Mouse (Mus musculus) embryonic facial prominence, embryonic 15.5 days (tissue): ENCODE results near the gene Nabp1. TPM values are rescaled to one million over a fixed set of nuclear protein-coding genes. Genes with fewer than 3 reads are reported as not detected.

ENCODE experiments used
- ATAC-seq: fragments of 200-750 bp; cut with Nextera tagmentation; 2 replicates; pipeline ENCODE4 v1.8.0; 2017; ENCODE audit warnings: low read depth, moderate TSS enrichment; ENCODE audit not compliant: insufficient number of reproducible peaks, low FRiP score, low TSS enrichment
- H3K27ac ChIP-seq: fragments of 300-500 bp; sonication (generic); replicated peaks from 2 replicates; pipeline ENCODE4 v1.5.1; 2015; ENCODE audit warnings: mild to moderate bottlenecking, inconsistent platforms
- H3K27me3 ChIP-seq: fragments of 300-500 bp; sonication (generic); 2 replicates; pipeline ENCODE4 v1.6.1; 2015; ENCODE audit warnings: inconsistent platforms
- H3K36me3 ChIP-seq: fragments of 300-500 bp; sonication (generic); 2 replicates; pipeline ENCODE4 v1.6.1; 2015; ENCODE audit warnings: mild to moderate bottlenecking, inconsistent platforms
- H3K4me1 ChIP-seq: fragments of 300-500 bp; sonication (generic); 2 replicates; pipeline ENCODE4 v1.6.1; 2015; ENCODE audit warnings: inconsistent platforms
- H3K4me2 ChIP-seq: fragments of 300-500 bp; sonication (generic); replicated peaks from 2 replicates; pipeline ENCODE4 v1.6.1; 2015; ENCODE audit warnings: mild to moderate bottlenecking, inconsistent platforms
- H3K4me3 ChIP-seq: fragments of 300-500 bp; sonication (generic); replicated peaks from 2 replicates; pipeline ENCODE4 v1.5.1; 2015; ENCODE audit warnings: mild to moderate bottlenecking, inconsistent platforms
- H3K9ac ChIP-seq: fragments of 300-500 bp; sonication (generic); 2 replicates; pipeline ENCODE4 v1.6.1; 2015; ENCODE audit warnings: inconsistent platforms
- H3K9me3 ChIP-seq: fragments of 300-500 bp; sonication (generic); replicated peaks from 2 replicates; pipeline ENCODE4 v1.6.1; 2016; ENCODE audit warnings: inconsistent platforms
- WGBS: fragments of 180-500 bp; shearing (Covaris S2); methylation state at CpG from one replicate; pipeline ENCODE4 v1.1.7; 2015; 5-methylcytosine and 5-hydroxymethylcytosine counted together
- polyA plus RNA-seq: library from polyadenylated mRNA; unstranded; fragments of >200 nt; fragmentation: Nextera tagmentation; extraction: Ambion mirVana; gene quantifications from 2 replicates; pipeline ENCODE4 v1.2.1, GENCODE M21; 2015

Nabp1 gene
- polyA plus RNA-seq, 1 experiment from 2014 or later, result 7.8 TPM

DNA sequence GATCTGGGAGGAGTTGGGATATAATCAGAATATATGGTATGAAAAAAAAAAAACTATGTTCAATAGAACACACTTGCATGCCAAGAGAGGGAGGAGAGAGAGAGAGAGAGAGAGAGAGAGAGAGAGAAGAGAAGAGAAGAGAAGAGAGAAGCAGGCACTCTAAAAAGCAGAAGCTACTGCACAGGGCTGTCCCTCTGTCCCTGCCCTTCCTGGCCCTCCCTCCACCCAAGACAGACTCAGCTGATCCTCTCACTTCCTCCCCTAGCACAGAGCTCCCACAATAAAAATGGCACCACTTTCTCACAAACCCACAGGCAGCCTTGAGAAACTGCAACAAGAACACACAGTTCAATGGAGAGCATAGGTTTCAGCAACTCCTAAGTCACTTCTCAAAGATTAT is 2.2 kb upstream of the Nabp1 start:
- Histone ChIP-seq H3K36me3 (no peaks in the 10 kb centered on the region), H3K4me3 (no peak overlapping the region), H3K4me1 (0 out of 2 replicates have a peak, but pooled peaks cover 5% of the 10 kb centered on the region), H3K27me3 (no peaks in the 10 kb centered on the region), H3K4me2 (no peak overlapping the region), H3K27ac (no peak overlapping the region), H3K9me3 (no peaks in the 10 kb centered on the region), H3K9ac (no peak overlapping the region)
- no peak for ATAC-seq

DNA sequence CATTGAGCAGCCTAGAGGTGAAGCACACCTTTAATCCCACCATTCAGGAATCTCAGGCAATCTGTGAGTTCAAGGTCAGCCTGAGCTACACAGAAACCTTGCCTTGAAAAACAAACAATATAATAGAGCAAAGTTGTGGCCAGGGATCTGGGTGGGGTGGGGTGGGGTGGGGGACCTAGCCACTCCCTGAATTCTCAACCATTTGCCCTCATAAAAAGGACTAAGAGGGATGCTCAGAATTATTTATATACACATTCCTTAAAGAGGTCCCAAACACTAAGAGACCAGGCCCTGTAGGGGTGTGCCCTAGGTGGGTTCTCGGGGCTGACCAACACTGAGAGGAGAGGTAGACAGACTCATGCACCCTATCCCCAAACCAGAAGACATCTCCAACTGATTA is 1.5 kb upstream of the Nabp1 start:
- Histone ChIP-seq H3K4me3 (no peak overlapping the region), H3K9ac (no peak overlapping the region), H3K9me3 (no peaks in the 10 kb centered on the region), H3K27me3 (no peaks in the 10 kb centered on the region), H3K36me3 (no peaks in the 10 kb centered on the region), H3K4me2 (no peak overlapping the region), H3K27ac (no peak overlapping the region), H3K4me1 (0 out of 2 replicates have a peak, but pooled peaks cover 5% of the 10 kb centered on the region)
- 93% methylated on average over 1 of the region's 1 CpGs for WGBS
- no peak for ATAC-seq

DNA sequence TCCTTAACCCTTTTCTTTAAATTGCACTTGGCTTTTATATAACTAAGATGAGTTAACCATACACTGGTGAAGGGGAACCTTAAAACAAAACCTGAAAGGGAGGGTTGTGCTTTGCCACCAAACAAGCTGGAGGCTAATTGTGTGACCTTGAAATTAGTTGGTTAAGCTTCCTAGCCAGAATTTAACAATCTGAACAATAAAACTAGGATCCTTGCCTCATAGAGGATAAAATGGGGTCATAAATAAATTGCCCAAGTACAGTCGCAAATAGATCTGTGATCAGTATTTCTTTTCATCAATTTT is 753 bp upstream of the Nabp1 start:
- H3K36me3 ChIP-seq, result no peaks in the 10 kb centered on the region
- no peaks in the 10 kb centered on the region for H3K27me3 ChIP-seq
- no peaks in the 10 kb centered on the region for H3K9me3 ChIP-seq
- WGBS, result 78% methylated on average over 1 of the region's 1 CpGs
- peak overlapping the region; percentile 67 for H3K4me3 ChIP-seq
- H3K27ac ChIP-seq, result no peak overlapping the region
- no peak for ATAC-seq
- H3K9ac ChIP-seq, result no peak overlapping the region
- H3K4me2 ChIP-seq, result peak overlapping the region; percentile 50
- H3K4me1 ChIP-seq, result 0 out of 2 replicates have a peak, but pooled peaks cover 5% of the 10 kb centered on the region

DNA sequence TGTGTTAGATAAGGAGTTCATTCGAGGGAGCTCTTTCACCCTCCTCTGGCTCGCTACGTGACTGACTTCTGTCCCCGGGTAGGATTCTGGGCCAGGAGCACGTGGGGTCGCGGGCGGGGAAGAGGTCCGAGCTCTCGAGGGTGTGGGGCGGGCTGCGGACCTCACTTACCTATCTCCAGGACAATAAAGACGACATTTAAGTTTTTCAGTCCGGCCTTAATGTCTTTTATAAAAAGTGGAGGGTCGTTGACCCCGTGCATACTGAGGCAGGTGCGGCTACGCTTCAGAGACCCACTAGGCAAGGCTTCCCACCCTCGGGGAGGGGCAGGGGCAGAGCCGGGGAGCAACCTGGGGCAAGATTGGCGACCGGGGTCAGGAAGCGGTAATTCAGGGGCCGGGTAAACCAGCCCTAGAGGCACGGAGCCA is 556 bp downstream of the Nabp1 start:
- peak overlapping the region; percentile 67 for H3K4me3 ChIP-seq
- H3K9ac ChIP-seq, result peak overlapping the region; percentile 65
- H3K27ac ChIP-seq, result peak overlapping the region; percentile 82
- WGBS, result 0% methylated on average over 25 of the region's 25 CpGs
- ATAC-seq, result peak; percentile 15; the same call in 1 of the 2 replicates
- H3K36me3 ChIP-seq, result no peaks in the 10 kb centered on the region
- H3K4me2 ChIP-seq, result peak overlapping the region; percentile 97
- H3K9me3 ChIP-seq, result no peaks in the 10 kb centered on the region
- H3K4me1 ChIP-seq, result 0 out of 2 replicates have a peak, but pooled peaks cover 5% of the 10 kb centered on the region
- H3K27me3 ChIP-seq, result no peaks in the 10 kb centered on the region

DNA sequence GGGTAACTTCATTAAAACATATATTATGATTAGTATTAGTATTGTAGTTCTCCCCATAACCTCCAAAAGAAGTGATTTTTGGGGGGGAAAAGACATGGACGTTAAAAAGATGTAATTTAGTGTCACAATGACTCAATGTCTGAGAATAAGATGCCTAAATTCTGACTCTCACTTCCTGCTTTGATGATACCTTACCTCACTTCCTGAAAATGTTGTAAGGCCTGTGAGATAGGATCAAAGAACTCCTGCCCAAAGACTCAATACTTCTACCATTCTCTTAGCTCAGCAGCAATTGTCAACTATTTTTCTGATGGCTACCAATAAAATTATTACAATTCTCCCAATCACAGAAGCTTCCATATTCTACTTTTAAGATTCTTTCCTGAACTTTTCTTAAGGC is 1.8 kb downstream of the Nabp1 start:
- 65% methylated on average over 1 of the region's 1 CpGs for WGBS
- no peak overlapping the region for H3K4me2 ChIP-seq
- H3K27ac ChIP-seq, result no peak overlapping the region
- no peak overlapping the region for H3K4me3 ChIP-seq
- H3K9ac ChIP-seq, result no peak overlapping the region
- no peaks in the 10 kb centered on the region for H3K9me3 ChIP-seq
- no peaks in the 10 kb centered on the region for H3K27me3 ChIP-seq
- 0 out of 2 replicates have a peak, but pooled peaks cover 5% of the 10 kb centered on the region for H3K4me1 ChIP-seq
- ATAC-seq, result no peak
- no peaks in the 10 kb centered on the region for H3K36me3 ChIP-seq

DNA sequence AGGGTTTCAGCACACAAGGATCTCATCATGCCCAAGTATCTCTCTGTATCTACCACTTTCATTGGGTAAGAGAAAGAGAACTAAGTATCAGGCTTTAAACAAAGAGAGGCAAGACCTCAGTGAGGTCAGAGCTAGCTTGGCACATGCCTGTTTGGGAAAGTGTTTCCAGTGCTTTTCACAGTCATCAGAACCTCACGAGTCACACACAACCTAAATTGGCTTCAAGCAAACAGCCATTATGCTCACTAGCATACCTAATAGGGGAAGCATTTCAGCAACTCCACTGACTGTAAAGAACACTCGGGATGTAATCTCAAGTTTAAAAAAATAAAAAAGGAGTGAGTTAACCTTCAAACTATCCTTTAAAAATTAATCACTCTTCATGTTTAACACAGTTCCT is 10.1 kb downstream of the Nabp1 start:
- no peaks in the 10 kb centered on the region for H3K36me3 ChIP-seq
- WGBS, result 47% methylated on average over 2 of the region's 2 CpGs
- no peak for ATAC-seq

DNA sequence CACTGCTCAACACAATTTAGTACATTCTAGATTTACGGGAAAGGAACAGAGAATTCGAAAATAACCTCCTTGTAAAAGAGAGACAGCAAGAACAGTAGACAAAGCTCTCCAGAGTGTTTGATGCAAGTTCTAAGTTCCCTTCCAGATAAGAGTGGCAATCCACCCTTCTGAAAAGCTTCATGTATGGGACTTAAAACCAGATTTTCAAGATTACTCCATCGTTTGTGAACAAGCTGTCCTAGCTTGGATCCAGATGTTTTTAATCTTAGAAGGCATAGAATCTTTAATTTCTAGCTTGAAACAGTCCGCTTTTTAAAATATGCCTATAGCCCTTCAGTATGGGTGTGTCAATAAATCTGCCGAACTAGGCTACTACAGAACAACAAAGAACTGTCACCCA is 11.0 kb downstream of the Nabp1 start:
- 52% methylated on average over 5 of the region's 5 CpGs for WGBS
- Histone ChIP-seq H3K9ac (no peak overlapping the region), H3K27ac (no peak overlapping the region), H3K27me3 (no peaks in the 10 kb centered on the region), H3K4me1 (no peaks in the 10 kb centered on the region), H3K9me3 (no peaks in the 10 kb centered on the region), H3K36me3 (no peaks in the 10 kb centered on the region), H3K4me3 (no peak overlapping the region), H3K4me2 (no peak overlapping the region)
- ATAC-seq, result no peak

More for the DNA sequence above, 10.1 kb downstream of the Nabp1 start:
- Histone ChIP-seq H3K4me3 (no peak overlapping the region), H3K27ac (no peak overlapping the region), H3K9ac (no peak overlapping the region), H3K4me2 (no peak overlapping the region), H3K27me3 (no peaks in the 10 kb centered on the region), H3K9me3 (no peaks in the 10 kb centered on the region), H3K4me1 (no peaks in the 10 kb centered on the region)

DNA sequence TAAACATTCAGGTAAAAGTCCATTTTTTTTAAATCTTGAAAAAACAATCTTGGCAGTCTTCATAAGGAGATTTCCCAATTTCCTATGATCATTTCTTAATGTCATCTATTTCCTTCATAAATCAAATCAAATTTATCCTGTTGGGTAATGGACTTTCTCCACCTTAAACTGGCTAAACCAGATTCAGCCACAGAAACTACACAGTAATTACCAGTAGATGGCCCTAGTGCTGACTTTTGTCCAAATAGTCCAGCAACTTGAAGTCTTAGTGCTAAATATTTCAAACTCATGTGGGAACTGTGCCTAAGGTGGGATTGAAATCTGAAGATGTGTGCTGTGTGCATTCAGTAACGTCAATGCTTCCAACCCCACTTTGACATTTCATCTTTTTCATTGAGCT is 11.8 kb downstream of the Nabp1 start:
- Histone ChIP-seq H3K27me3 (no peaks in the 10 kb centered on the region), H3K4me1 (no peaks in the 10 kb centered on the region), H3K4me3 (no peak overlapping the region), H3K9ac (no peak overlapping the region), H3K4me2 (no peak overlapping the region), H3K36me3 (no peaks in the 10 kb centered on the region), H3K27ac (no peak overlapping the region), H3K9me3 (no peaks in the 10 kb centered on the region)
- 51% methylated on average over 1 of the region's 1 CpGs for WGBS
- ATAC-seq, result no peak

DNA sequence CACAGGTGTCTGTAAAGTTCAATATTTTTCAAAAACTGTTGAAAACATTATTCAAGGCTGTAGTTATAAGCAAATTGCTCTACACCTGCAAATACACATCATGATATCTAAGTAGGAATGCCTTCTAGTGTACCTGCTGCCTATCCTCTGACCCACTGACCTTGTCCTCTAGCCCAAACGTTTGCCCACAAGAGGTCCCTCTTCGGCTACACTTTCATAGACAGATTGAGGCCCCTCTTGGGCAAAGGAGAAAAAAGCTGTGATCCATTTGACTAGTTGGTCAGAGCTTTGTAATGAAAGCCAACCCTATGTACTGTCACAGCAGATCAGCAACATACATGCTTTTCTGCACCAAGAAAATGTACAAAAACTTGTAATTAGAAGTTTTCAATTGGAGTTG is 12.9 kb downstream of the Nabp1 start:
- H3K4me3 ChIP-seq, result no peak overlapping the region
- no peak overlapping the region for H3K27ac ChIP-seq
- ATAC-seq, result no peak
- no peaks in the 10 kb centered on the region for H3K9me3 ChIP-seq
- H3K9ac ChIP-seq, result no peak overlapping the region
- H3K36me3 ChIP-seq, result no peaks in the 10 kb centered on the region
- 32% methylated on average over 2 of the region's 2 CpGs for WGBS
- H3K4me2 ChIP-seq, result no peak overlapping the region
- H3K4me1 ChIP-seq, result no peaks in the 10 kb centered on the region
- no peaks in the 10 kb centered on the region for H3K27me3 ChIP-seq

DNA sequence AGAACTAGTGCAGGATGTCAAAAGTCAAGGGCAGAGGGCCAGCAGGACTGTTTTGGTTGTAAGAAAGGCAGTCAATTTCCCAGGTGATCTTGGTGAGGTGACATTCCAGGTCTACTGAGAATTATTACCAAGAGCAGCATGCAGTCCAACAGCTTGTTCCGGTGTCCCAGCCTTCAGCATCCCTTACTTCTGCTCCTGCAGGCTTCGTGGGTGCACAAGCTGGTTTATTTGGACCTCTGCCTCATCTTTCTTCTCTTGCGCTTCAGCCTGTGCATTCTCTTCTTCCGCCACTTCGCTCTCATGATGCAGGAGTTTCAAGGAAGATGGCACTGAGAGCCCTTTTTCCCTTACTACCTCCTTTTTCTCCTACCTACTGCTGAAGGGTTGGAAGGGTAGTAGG is 15.2 kb downstream of the Nabp1 start:
- Histone ChIP-seq H3K4me1 (no peaks in the 10 kb centered on the region), H3K9ac (no peak overlapping the region), H3K27ac (no peak overlapping the region), H3K9me3 (no peaks in the 10 kb centered on the region), H3K4me2 (no peak overlapping the region), H3K4me3 (no peak overlapping the region), H3K27me3 (no peaks in the 10 kb centered on the region), H3K36me3 (no peaks in the 10 kb centered on the region)
- WGBS, result 90% methylated on average over 5 of the region's 5 CpGs
- no peak for ATAC-seq

DNA sequence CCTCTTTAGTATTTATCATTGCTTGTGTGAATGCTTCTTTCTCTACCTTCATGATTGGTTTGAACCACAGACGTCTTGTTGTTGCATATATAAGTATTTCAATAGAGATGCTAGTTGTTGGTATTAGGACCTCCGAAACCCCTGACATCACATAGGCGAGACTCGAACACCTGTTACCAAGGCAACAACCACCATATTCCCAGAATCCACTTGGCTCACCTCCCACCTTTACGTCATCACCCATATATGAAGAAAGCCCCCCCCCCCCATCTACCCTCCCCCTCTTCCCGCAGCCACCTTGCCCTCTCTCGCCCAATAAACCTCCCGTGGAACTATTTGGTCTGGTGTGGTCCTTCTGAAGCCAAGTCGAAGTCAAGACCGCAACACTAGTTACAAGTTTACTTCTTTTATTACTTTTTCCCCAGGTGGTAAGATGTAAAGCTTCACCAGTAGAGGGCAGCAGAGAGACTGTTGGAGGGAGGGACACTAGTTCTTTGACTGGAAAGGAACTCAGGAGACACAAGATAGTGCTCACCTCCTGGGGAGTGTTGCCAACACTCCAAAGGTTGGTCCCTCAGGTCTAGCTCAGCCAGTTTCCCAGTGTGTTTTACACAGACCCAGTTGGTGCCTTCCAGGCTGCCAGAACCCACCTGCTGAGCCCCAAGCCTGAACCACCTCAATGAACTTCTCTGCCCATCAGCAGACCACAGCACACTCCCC is 19.3 kb downstream of the Nabp1 start:
- no peak for ATAC-seq
- WGBS, result 63% methylated on average over 10 of the region's 10 CpGs
- H3K27me3 ChIP-seq, result no peaks in the 10 kb centered on the region

DNA sequence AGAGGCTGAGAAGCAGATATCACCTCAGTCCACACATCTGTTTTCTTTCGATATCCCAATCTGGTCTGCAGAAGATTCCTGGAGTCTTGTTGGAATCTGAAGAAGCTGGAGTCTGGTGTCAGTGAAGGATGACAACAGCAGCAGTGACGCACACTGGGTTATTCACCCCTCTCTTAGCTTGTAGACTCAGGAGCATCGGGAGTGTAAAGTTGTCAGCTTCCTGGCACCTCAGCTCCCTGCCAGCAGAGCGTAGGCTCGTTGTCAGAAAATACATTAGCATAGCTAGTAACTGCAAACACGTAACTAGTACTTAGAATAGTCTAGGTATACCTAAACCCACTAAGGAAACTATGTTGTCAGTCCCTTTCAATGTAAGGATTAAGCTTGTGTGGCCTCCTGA is 20.1 kb downstream of the Nabp1 start:
- H3K4me1 ChIP-seq, result no peaks in the 10 kb centered on the region
- WGBS, result 73% methylated on average over 6 of the region's 6 CpGs
- H3K27me3 ChIP-seq, result no peaks in the 10 kb centered on the region
- ATAC-seq, result no peak
- no peak overlapping the region for H3K9ac ChIP-seq
- no peaks in the 10 kb centered on the region for H3K36me3 ChIP-seq
- no peak overlapping the region for H3K27ac ChIP-seq
- H3K4me2 ChIP-seq, result no peak overlapping the region
- H3K4me3 ChIP-seq, result no peak overlapping the region
- no peaks in the 10 kb centered on the region for H3K9me3 ChIP-seq

More for the DNA sequence above, 19.3 kb downstream of the Nabp1 start:
- no peak overlapping the region for H3K27ac ChIP-seq
- no peak overlapping the region for H3K4me3 ChIP-seq
- H3K4me1 ChIP-seq, result no peaks in the 10 kb centered on the region
- H3K9ac ChIP-seq, result no peak overlapping the region
- no peaks in the 10 kb centered on the region for H3K36me3 ChIP-seq
- no peaks in the 10 kb centered on the region for H3K9me3 ChIP-seq
- H3K4me2 ChIP-seq, result no peak overlapping the region
